Mouse (Mus musculus) ES-Bruce4 (cell line): ENCODE data around the gene Slitrk1.

Experiments used
- CTCF ChIP-seq: IDR thresholded peaks from one replicate; pipeline ENCODE4 v1.8.1; 2011; ENCODE audit warnings: low read depth, low read length
- POLR2A ChIP-seq: IDR thresholded peaks from one replicate; pipeline ENCODE4 v1.8.1; 2011; ENCODE audit warnings: low read length; ENCODE audit not compliant: insufficient read depth

GRCm38 (mm10) chr14:108895456-108895855, 18.5 kb downstream of the Slitrk1 start:
- TF ChIP-seq POLR2A (no peak), CTCF (no peak)
